Mouse (Mus musculus): ENCODE measurements around the gene Tmem94. TPM values are rescaled to one million over a fixed set of nuclear protein-coding genes. Genes with fewer than 3 reads are reported as not detected.

Tmem94 gene
- total and polyA plus RNA-seq, 2 experiments from 2014 or later: 14.9 to 19.3 TPM

DNA sequence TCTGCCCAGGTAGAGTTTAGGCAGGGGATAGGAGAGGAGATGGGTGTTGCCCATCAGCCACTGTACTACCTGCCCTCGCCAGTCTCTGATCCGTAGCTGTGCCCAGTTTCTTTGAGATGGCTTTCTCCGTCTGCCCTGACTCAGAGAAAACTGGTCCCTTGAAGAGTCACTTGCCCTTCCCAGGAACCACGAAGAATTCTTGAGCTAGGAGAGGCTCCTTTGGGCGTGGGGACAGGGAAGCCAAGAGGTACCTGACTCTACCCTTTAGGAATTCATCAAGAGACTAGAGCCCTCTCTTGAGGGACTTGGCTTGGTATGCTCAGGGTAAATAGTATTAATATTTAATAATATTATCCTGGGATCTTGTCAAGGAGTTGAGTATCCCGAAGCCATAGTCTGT lies 62.4 kb downstream of the Tmem94 start:
- no peak for TF ChIP-seq CTCF (IDR thresholded peaks at IDR 0.05; ENCODE audit: low read depth)
- no peaks in the 10 kb centered on the region for H3K4me1 ChIP-seq (ENCODE audit: insufficient read depth)
- ATAC-seq (no peak), DNase-seq (no peak)
- peaks cover 17% of the 10 kb centered on the region for H3K27me3 ChIP-seq (ENCODE audit: insufficient read depth, low read length)
- no peak overlapping the region for H3K4me2 ChIP-seq (ENCODE audit: low read depth)
- H3K9ac ChIP-seq: no peak overlapping the region
- H3K9me3 ChIP-seq (ENCODE audit: low read length): no peaks in the 10 kb centered on the region
- no peak overlapping the region for H3K4me3 ChIP-seq (ENCODE audit: low read depth, low read length)
- H3K36me3 ChIP-seq (ENCODE audit: insufficient read depth): peaks cover 1% of the 10 kb centered on the region
- WGBS: 84% methylated on average over 6 of the region's 6 CpGs
- H3K27ac ChIP-seq (ENCODE audit: low read depth, low read length): no peak overlapping the region

DNA sequence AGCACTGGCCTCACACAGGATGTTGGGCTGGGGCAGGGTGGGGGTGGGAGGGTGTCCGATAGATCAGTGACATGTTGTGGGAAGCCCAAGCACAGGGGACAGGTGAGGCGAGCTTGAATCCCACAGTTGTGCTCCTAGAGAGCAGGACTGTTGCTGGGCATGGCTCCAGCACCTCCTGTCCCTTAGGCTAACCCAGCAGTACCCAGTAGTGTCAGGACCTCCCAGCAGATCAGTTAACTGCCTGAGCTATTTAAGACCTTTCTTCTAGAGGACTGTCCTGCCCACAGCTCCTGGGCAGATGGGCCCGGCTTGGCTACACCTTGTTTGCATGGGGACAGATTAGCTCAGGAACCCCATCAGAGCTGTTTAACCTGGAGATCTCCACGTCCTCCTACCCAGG lies 63.8 kb downstream of the Tmem94 start:
- Histone ChIP-seq H3K4me1 (ENCODE audit: insufficient read depth) (no peaks in the 10 kb centered on the region), H3K9ac (no peak overlapping the region), H3K4me2 (ENCODE audit: low read depth) (no peak overlapping the region), H3K36me3 (ENCODE audit: insufficient read depth) (no peaks in the 10 kb centered on the region), H3K27me3 (ENCODE audit: insufficient read depth, low read length) (peaks cover 15% of the 10 kb centered on the region), H3K27ac (ENCODE audit: low read depth, low read length) (no peak overlapping the region), H3K9me3 (ENCODE audit: low read length) (no peaks in the 10 kb centered on the region), H3K4me3 (ENCODE audit: low read depth, low read length) (no peak overlapping the region)
- WGBS: 69% methylated on average over 4 of the region's 4 CpGs
- ATAC-seq: no peak
- no peak for DNase-seq
- TF ChIP-seq CTCF (IDR thresholded peaks at IDR 0.05; ENCODE audit: low read depth): no peak

DNA sequence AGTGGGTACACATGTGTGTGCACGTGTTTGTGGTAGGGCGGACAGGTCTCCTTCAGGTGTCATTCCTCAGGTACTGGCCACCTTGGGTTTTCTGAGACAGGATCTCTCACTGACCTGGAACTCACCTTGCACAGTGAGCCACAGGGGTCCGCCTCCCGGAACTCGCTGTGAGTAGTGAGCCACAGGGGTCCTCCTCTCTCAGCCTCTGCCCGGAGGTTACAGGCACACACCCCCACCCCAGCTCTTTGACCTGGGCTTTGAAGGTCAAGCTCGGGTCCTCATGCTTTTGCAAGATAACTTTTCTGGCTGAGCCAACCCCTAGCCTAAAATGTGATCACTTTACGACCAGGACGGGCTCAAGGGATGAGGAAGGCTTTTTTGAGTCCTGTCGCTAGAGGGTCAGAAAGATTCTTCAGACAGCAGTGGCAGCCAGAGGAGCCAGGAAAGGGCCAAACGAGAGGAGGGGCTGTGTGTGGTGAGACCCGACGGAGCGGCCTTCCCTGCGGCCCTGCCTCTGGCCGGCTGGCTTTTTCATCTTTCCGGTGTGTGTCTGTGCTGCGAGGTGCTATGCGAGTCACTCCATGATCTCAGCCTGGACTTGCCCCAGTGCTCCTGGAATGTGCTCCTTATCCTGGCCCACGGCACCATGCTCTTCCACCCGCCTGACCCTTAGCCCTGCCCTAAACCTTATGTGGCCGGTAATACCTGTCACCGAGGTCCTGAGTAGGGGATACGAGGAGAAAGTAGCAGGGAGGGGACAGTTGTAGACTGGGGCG lies 65.5 kb downstream of the Tmem94 start:
- no peak overlapping the region for H3K27ac ChIP-seq (ENCODE audit: low read depth, low read length)
- peaks cover 7% of the 10 kb centered on the region for H3K27me3 ChIP-seq (ENCODE audit: insufficient read depth, low read length)
- H3K4me2 ChIP-seq (ENCODE audit: low read depth): no peak overlapping the region
- no peaks in the 10 kb centered on the region for H3K4me1 ChIP-seq (ENCODE audit: insufficient read depth)
- H3K36me3 ChIP-seq (ENCODE audit: insufficient read depth): no peaks in the 10 kb centered on the region
- no peaks in the 10 kb centered on the region for H3K9me3 ChIP-seq (ENCODE audit: low read length)
- 26% methylated on average over 25 of the region's 25 CpGs for WGBS
- no peak overlapping the region for H3K9ac ChIP-seq
- ATAC-seq (no peak), DNase-seq (no peak)
- no peak for TF ChIP-seq CTCF (IDR thresholded peaks at IDR 0.05; ENCODE audit: low read depth)
- H3K4me3 ChIP-seq (ENCODE audit: low read depth, low read length): no peak overlapping the region

DNA sequence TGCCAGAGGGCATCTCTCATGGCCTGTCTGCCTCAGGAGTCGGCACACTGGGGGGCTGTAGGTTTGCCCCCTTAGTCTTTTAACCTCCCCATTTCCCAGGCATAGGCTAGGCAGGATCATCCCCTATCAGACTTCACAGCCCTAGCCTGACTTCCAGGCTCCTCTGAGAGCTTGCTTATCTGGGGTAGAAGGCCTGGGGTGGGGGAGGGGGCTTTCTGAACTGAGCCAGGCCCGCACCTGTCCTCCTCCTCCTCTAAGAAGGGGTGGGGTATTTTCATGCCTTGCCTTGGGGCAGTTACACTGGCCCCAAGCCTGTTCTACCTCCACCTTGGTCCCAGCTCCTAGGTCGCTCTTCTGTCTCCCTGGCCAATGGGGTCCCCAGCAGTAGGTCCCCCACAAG lies 66.3 kb downstream of the Tmem94 start:
- WGBS: 56% methylated on average over 3 of the region's 3 CpGs
- H3K4me2 ChIP-seq (ENCODE audit: low read depth): no peak overlapping the region
- H3K4me3 ChIP-seq (ENCODE audit: low read depth, low read length): no peak overlapping the region
- H3K9ac ChIP-seq: no peak overlapping the region
- H3K27ac ChIP-seq (ENCODE audit: low read depth, low read length): no peak overlapping the region
- no peak for ATAC-seq
- H3K27me3 ChIP-seq (ENCODE audit: insufficient read depth, low read length): peaks cover 7% of the 10 kb centered on the region
- DNase-seq: no peak
- no peaks in the 10 kb centered on the region for H3K4me1 ChIP-seq (ENCODE audit: insufficient read depth)
- no peaks in the 10 kb centered on the region for H3K9me3 ChIP-seq (ENCODE audit: low read length)
- no peaks in the 10 kb centered on the region for H3K36me3 ChIP-seq (ENCODE audit: insufficient read depth)
- TF ChIP-seq CTCF (IDR thresholded peaks at IDR 0.05; ENCODE audit: low read depth): no peak

GRCm38 (mm10) chr11:115832064-115832463 lies 66.8 kb downstream of the Tmem94 start:
- H3K4me2 ChIP-seq (ENCODE audit: low read depth): no peak overlapping the region
- no peaks in the 10 kb centered on the region for H3K9me3 ChIP-seq (ENCODE audit: low read length)
- peaks cover 7% of the 10 kb centered on the region for H3K27me3 ChIP-seq (ENCODE audit: insufficient read depth, low read length)
- no peak overlapping the region for H3K27ac ChIP-seq (ENCODE audit: low read depth, low read length)
- 76% methylated on average over 6 of the region's 6 CpGs for WGBS
- ATAC-seq (no peak), DNase-seq (no peak)
- no peaks in the 10 kb centered on the region for H3K4me1 ChIP-seq (ENCODE audit: insufficient read depth)
- no peak for TF ChIP-seq CTCF (IDR thresholded peaks at IDR 0.05; ENCODE audit: low read depth)
- no peaks in the 10 kb centered on the region for H3K36me3 ChIP-seq (ENCODE audit: insufficient read depth)
- H3K4me3 ChIP-seq (ENCODE audit: low read depth, low read length): no peak overlapping the region
- H3K9ac ChIP-seq: no peak overlapping the region

GRCm38 (mm10) chr11:115832523-115832922 lies 67.3 kb downstream of the Tmem94 start:
- H3K36me3 ChIP-seq (ENCODE audit: insufficient read depth): no peaks in the 10 kb centered on the region
- H3K4me1 ChIP-seq (ENCODE audit: insufficient read depth): no peaks in the 10 kb centered on the region
- DNase-seq: no peak
- H3K27ac ChIP-seq (ENCODE audit: low read depth, low read length): no peak overlapping the region
- WGBS: 28% methylated on average over 8 of the region's 8 CpGs
- H3K9me3 ChIP-seq (ENCODE audit: low read length): no peaks in the 10 kb centered on the region
- H3K4me3 ChIP-seq (ENCODE audit: low read depth, low read length): no peak overlapping the region
- ATAC-seq: no peak
- no peak overlapping the region for H3K9ac ChIP-seq
- H3K4me2 ChIP-seq (ENCODE audit: low read depth): no peak overlapping the region
- H3K27me3 ChIP-seq (ENCODE audit: insufficient read depth, low read length): peaks cover 7% of the 10 kb centered on the region
- TF ChIP-seq CTCF (IDR thresholded peaks at IDR 0.05; ENCODE audit: low read depth): no peak

DNA sequence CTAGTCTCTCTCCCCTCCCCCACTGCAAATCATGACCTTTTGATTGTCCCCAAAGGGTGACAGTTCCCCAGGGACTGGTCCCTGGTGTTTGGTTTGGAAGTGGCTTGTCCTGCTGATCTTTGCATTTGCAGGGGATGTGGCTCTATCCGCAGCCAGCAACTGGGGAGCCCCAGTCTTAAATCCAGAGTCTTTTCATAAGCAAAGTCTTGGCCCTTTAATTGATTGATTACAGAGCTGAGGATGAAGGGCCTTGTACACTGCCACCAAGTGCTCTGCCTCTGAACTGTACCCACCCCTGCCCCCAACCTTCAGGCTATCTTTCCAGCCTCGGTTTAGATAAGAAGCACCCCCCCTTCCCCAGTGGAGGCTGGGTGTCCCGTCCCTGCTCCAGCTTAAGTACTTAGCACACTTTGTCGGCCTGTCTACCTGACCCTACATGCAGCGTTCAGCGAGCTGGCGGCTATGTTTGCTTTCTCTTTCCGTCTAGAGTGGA lies 67.8 kb downstream of the Tmem94 start:
- Histone ChIP-seq H3K27me3 (ENCODE audit: insufficient read depth, low read length) (peaks cover 7% of the 10 kb centered on the region; the same call in 1 of the 2 replicates), H3K9me3 (ENCODE audit: low read length) (no peaks in the 10 kb centered on the region), H3K4me3 (ENCODE audit: low read depth, low read length) (no peak overlapping the region), H3K9ac (no peak overlapping the region), H3K27ac (ENCODE audit: low read depth, low read length) (no peak overlapping the region), H3K36me3 (ENCODE audit: insufficient read depth) (no peaks in the 10 kb centered on the region), H3K4me2 (ENCODE audit: low read depth) (no peak overlapping the region), H3K4me1 (ENCODE audit: insufficient read depth) (no peaks in the 10 kb centered on the region)
- no peak for DNase-seq
- 26% methylated on average over 8 of the region's 8 CpGs for WGBS
- TF ChIP-seq CTCF (IDR thresholded peaks at IDR 0.05; ENCODE audit: low read depth): no peak
- no peak for ATAC-seq
